Mouse (Mus musculus) stomach, postnatal 0 days (tissue): ENCODE measurements around the gene Htr3b.

Experiments
- CTCF ChIP-seq: IDR thresholded peaks from 2 replicates; pipeline ENCODE4 v1.5.1; 2016; ENCODE audit warnings: antibody characterized with exemption, low read depth, mild to moderate bottlenecking, moderate library complexity
- EP300 ChIP-seq: optimal IDR thresholded peaks from 2 replicates; pipeline ENCODE3; 2016; ENCODE audit warnings: antibody characterized with exemption

DNA sequence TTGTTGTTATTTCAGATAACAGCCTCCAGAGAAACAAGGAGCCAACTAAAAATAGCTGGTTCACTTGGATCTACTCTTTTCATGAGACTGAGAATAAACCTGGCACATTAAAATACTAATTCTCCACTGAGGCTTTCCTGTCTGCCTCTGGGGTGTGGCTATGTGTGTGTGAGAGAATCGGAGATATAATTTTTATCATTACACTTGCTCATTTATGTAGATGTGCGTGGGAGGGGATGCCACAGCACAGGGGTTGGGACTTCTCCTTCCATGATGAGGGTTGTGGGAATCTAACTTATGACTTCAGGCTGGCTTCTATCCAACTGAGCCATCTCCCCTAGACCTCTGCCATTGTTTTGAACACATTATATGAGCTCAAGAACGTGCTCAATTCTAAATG is 16.0 kb upstream of the Htr3b start:
- no peak for TF ChIP-seq CTCF
- no peak for TF ChIP-seq EP300
